Comparison of ENCODE assay signal across 15 mouse cellular contexts in the genomic region with DNA sequence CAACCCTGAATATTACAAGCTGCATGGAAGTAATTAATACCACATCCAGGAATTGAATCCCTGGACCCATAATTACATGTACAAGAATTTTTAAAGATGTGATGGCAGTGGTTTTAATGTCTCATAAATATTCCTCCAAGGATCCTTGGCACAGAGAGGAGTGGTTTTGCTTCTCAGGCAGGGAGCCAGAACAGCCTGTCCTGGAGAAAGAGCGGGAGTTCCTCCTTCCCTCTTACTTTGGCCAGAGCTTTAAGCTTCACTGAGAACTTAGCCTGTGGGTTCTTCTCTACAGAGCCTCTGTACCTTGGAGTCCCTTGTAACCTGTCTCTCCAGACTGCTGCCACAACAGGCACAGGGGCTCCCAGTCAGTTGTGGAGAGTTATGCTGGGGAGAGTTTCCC.
DNase-seq lines count a peak whose midpoint lies in the region; ATAC-seq and TF ChIP-seq lines count a peak whose summit lies in the region.
"Had no signal": no experiment of that assay in that cellular context is flagged by ENCODE, and none has a peak within 500 bp of the region (broad histone marks: within the 10 kb centered on the region; RNA-seq: fewer than 3 reads in every experiment).

No protein-coding gene starts in this region.

- H3K4me3 ChIP-seq in lung, embryonic 14.5 days (ENCODE audit: low read depth, low read length) = no peak overlapping the region
- H3K4me3 ChIP-seq in lung, adult 2 months (replicated peaks; ENCODE audit: extremely low read depth, low read depth, low read length) = no peak overlapping the region
- H3K4me3 ChIP-seq in embryonic facial prominence, embryonic 14.5 days (ENCODE audit: low read depth, low read length) = no peak overlapping the region
- H3K4me3 ChIP-seq: gastrocnemius, adult 2 months; intestine, embryonic 15.5 days; neural tube, embryonic 13.5 days had no signal

- H3K4me2 ChIP-seq in lung, embryonic 14.5 days = no peak overlapping the region
- H3K4me2 ChIP-seq in embryonic facial prominence, embryonic 14.5 days (ENCODE audit: low read depth, low read length) = no peak overlapping the region
- H3K4me2 ChIP-seq: heart, embryonic 11.5 days; intestine, embryonic 15.5 days; neural tube, embryonic 13.5 days had no signal

- no peaks in the 10 kb centered on the region for H3K36me3 ChIP-seq in lung, embryonic 14.5 days (ENCODE audit: insufficient read depth)
- no peaks in the 10 kb centered on the region for H3K36me3 ChIP-seq in embryonic facial prominence, embryonic 14.5 days (ENCODE audit: control insufficient read depth, insufficient read depth, low read length)
- H3K36me3 ChIP-seq: intestine, embryonic 15.5 days; neural tube, embryonic 13.5 days had no signal

- ATAC-seq in lung, embryonic 14.5 days (ENCODE audit: insufficient read depth) = no peak
- ATAC-seq in embryonic facial prominence, embryonic 14.5 days (ENCODE audit: low read depth) = no peak
- ATAC-seq in neutrophil, adult 5-6 weeks (ENCODE audit: extremely low read depth, insufficient number of reproducible peaks, low FRiP score, poor library complexity, severe bottlenecking) = 0 out of 2 replicates have a peak, but pooled peaks have one; percentile 13
- ATAC-seq: activated CD4-positive, CD25-positive, alpha-beta regulatory T cell, adult 4 months; intestine, embryonic 15.5 days had no signal

- no peak for TF ChIP-seq CTCF in lung, embryonic 14.5 days (IDR thresholded peaks at IDR 0.05; ENCODE audit: low read depth)
- TF ChIP-seq CTCF in lung, adult 2 months (IDR thresholded peaks at IDR 0.05; ENCODE audit: insufficient read depth, low read length) = no peak

- H3K9me3 ChIP-seq in lung, embryonic 14.5 days (ENCODE audit: low read depth, low read length) = no peaks in the 10 kb centered on the region
- H3K9me3 ChIP-seq in embryonic facial prominence, embryonic 14.5 days (ENCODE audit: control insufficient read depth, low read length) = no peaks in the 10 kb centered on the region
- H3K9me3 ChIP-seq: intestine, embryonic 15.5 days; neural tube, embryonic 13.5 days had no signal

- no peak overlapping the region for H3K27ac ChIP-seq in lung, embryonic 14.5 days (ENCODE audit: low read depth)
- H3K27ac ChIP-seq in embryonic facial prominence, embryonic 14.5 days (replicated peaks; ENCODE audit: low read depth, low read length) = no peak overlapping the region
- H3K27ac ChIP-seq: gastrocnemius, adult 2 months; intestine, embryonic 15.5 days; macrophage; neural tube, embryonic 13.5 days had no signal

- TF ChIP-seq POLR2A in lung, adult 2 months (IDR thresholded peaks at IDR 0.05; ENCODE audit: borderline replicate concordance, extremely low read depth, low read depth, low read length) = no peak

- no peaks in the 10 kb centered on the region for H3K27me3 ChIP-seq in lung, embryonic 14.5 days (ENCODE audit: insufficient read depth, low read length)
- no peaks in the 10 kb centered on the region for H3K27me3 ChIP-seq in embryonic facial prominence, embryonic 14.5 days (replicated peaks; ENCODE audit: control insufficient read depth, insufficient read depth, low read length)
- H3K27me3 ChIP-seq: intestine, embryonic 15.5 days; neural tube, embryonic 13.5 days had no signal

- WGBS in lung, embryonic 14.5 days = 46% methylated on average over 1 of the region's 1 CpGs
- 54% methylated on average over 1 of the region's 1 CpGs for WGBS in lung, adult 2 months
- 27% methylated on average over 1 of the region's 1 CpGs for WGBS in embryonic facial prominence, embryonic 14.5 days

- peak; percentile 8 for DNase-seq in gastrocnemius, adult 18-20 months (ENCODE audit: low spot score)
- no peak for DNase-seq in gastrocnemius, postnatal 10 days
- peak; percentile 75 for DNase-seq in lung, embryonic 14.5 days
- DNase-seq in lung, adult 2 months = no peak
- DNase-seq in embryonic facial prominence, embryonic 14.5 days (ENCODE audit: low spot score) = peak; percentile 67
- no peak for DNase-seq in frontal cortex, postnatal 36 days (ENCODE audit: low spot score in 2 of 2)
- DNase-seq: cerebellum, adult 11-12 months; gastrocnemius, adult 2 months; thymus, adult 18-20 months had no signal

- no peak overlapping the region for H3K9ac ChIP-seq in lung, embryonic 14.5 days
- H3K9ac ChIP-seq in embryonic facial prominence, embryonic 14.5 days (ENCODE audit: low read depth, low read length) = no peak overlapping the region
- H3K9ac ChIP-seq: intestine, embryonic 15.5 days; neural tube, embryonic 13.5 days had no signal

- peaks cover 3% of the 10 kb centered on the region; the same call in 1 of the 2 replicates for H3K4me1 ChIP-seq in lung, embryonic 14.5 days (ENCODE audit: insufficient read depth)
- H3K4me1 ChIP-seq in lung, adult 2 months (ENCODE audit: control insufficient read depth, insufficient read depth, low read length) = no peaks in the 10 kb centered on the region
- H3K4me1 ChIP-seq in embryonic facial prominence, embryonic 14.5 days (ENCODE audit: control insufficient read depth, insufficient read depth, low read length) = peaks cover 7% of the 10 kb centered on the region; the same call in 1 of the 2 replicates

Comparison
In these comparisons a context has a peak if more than half of its experiments do, and no peak if none do; other contexts are left out.
1. DNase-seq: peak in gastrocnemius, adult 18-20 months (single experiment), lung, embryonic 14.5 days (single experiment) and embryonic facial prominence, embryonic 14.5 days (single experiment); none in gastrocnemius, postnatal 10 days (single experiment), lung, adult 2 months (single experiment) and frontal cortex, postnatal 36 days (0 of 2).